Comparison of ENCODE assay signal across 16 mouse cellular contexts in genomic region chr5:136488223-136488622, GRCm38 (mm10).
DNase-seq lines count a peak whose midpoint lies in the region; ATAC-seq and TF ChIP-seq lines count a peak whose summit lies in the region.
"Had no signal": no experiment of that assay in that cellular context is flagged by ENCODE, and none has a peak within 500 bp of the region (broad histone marks: within the 10 kb centered on the region; RNA-seq: fewer than 3 reads in every experiment).

No protein-coding gene starts in this region.

- no peak overlapping the region for H3K9ac ChIP-seq in forebrain, embryonic 15.5 days (replicated peaks)
- H3K9ac ChIP-seq in forebrain, embryonic 11.5 days (ENCODE audit: low read length) = no peak overlapping the region
- no peak overlapping the region; the same call in 1 of the 2 replicates for H3K9ac ChIP-seq in heart, embryonic 12.5 days
- H3K9ac ChIP-seq in liver, adult 2 months (ENCODE audit: low read depth, low read length) = no peak overlapping the region
- H3K9ac ChIP-seq: embryonic facial prominence, embryonic 13.5 days; forebrain, embryonic 13.5 days; hindbrain, embryonic 13.5 days had no signal

- peaks cover 23% of the 10 kb centered on the region for H3K4me1 ChIP-seq in forebrain, embryonic 15.5 days
- no peaks in the 10 kb centered on the region for H3K4me1 ChIP-seq in forebrain, embryonic 11.5 days (replicated peaks; ENCODE audit: control insufficient read depth, insufficient read depth, low read length)
- peaks cover 61% of the 10 kb centered on the region for H3K4me1 ChIP-seq in heart, embryonic 12.5 days (replicated peaks)
- peaks cover 16% of the 10 kb centered on the region for H3K4me1 ChIP-seq in liver, adult 2 months (ENCODE audit: control insufficient read depth, insufficient read depth, low read length)
- H3K4me1 ChIP-seq in embryonic fibroblast, embryonic 13.5 days (ENCODE audit: control insufficient read depth, insufficient read depth, low read length) = peaks cover 22% of the 10 kb centered on the region

- H3K9me3 ChIP-seq in forebrain, embryonic 15.5 days = no peaks in the 10 kb centered on the region
- no peaks in the 10 kb centered on the region for H3K9me3 ChIP-seq in forebrain, embryonic 11.5 days (ENCODE audit: control insufficient read depth, low read length)
- H3K9me3 ChIP-seq in heart, embryonic 12.5 days (replicated peaks) = no peaks in the 10 kb centered on the region
- H3K9me3 ChIP-seq: embryonic facial prominence, embryonic 13.5 days; forebrain, embryonic 13.5 days; hindbrain, embryonic 13.5 days had no signal

- no peak for TF ChIP-seq CTCF in liver, adult 2 months (IDR thresholded peaks at IDR 0.05; ENCODE audit: low read depth, low read length)
- TF ChIP-seq CTCF in embryonic fibroblast, embryonic 13.5 days (IDR thresholded peaks at IDR 0.05; ENCODE audit: borderline replicate concordance, insufficient read depth, low read length) = no peak

- no peak overlapping the region for H3K4me3 ChIP-seq in forebrain, embryonic 15.5 days
- H3K4me3 ChIP-seq in forebrain, embryonic 11.5 days (ENCODE audit: low read depth, low read length) = no peak overlapping the region
- H3K4me3 ChIP-seq in heart, embryonic 12.5 days = no peak overlapping the region
- no peak overlapping the region for H3K4me3 ChIP-seq in liver, adult 2 months (ENCODE audit: insufficient read depth, low read depth, low read length)
- H3K4me3 ChIP-seq in embryonic fibroblast, embryonic 13.5 days (ENCODE audit: insufficient read depth, low read length) = no peak overlapping the region
- H3K4me3 ChIP-seq: embryonic facial prominence, embryonic 13.5 days; forebrain, embryonic 13.5 days; heart, adult 2 months; hindbrain, embryonic 13.5 days had no signal

- DNase-seq in forebrain, embryonic 11.5 days (ENCODE audit: low spot score) = no peak
- no peak for DNase-seq in heart, postnatal 10 days
- DNase-seq in liver, adult 2 months (ENCODE audit: extremely low read depth, low read depth, low spot score) = peak; percentile 92
- no peak for DNase-seq in liver
- DNase-seq: adrenal gland, postnatal 10 days; gastrocnemius, postnatal 10 days; heart, adult 2 months; kidney, adult 11 months had no signal

- 85% methylated on average over 1 of the region's 1 CpGs for WGBS in forebrain, embryonic 15.5 days
- 78% methylated on average over 1 of the region's 1 CpGs for WGBS in forebrain, embryonic 11.5 days
- 67% methylated on average over 1 of the region's 1 CpGs for WGBS in heart, embryonic 12.5 days
- 15% methylated on average over 1 of the region's 1 CpGs for WGBS in liver, adult 2 months

- TF ChIP-seq POLR2A in liver, adult 2 months (IDR thresholded peaks at IDR 0.05; ENCODE audit: extremely low read depth, insufficient read depth, low read length) = no peak
- TF ChIP-seq POLR2A in embryonic fibroblast, embryonic 13.5 days (IDR thresholded peaks at IDR 0.05; ENCODE audit: low read depth, low read length) = no peak

- peaks cover 22% of the 10 kb centered on the region; the same call in 1 of the 2 replicates for H3K79me2 ChIP-seq in liver, adult 2 months (ENCODE audit: control insufficient read depth, insufficient read depth, low read length)

- intact Hi-C loops in heart, postnatal 10 days (cut with DNase I) = no loop called here

- no peak for ATAC-seq in forebrain, embryonic 15.5 days (replicated peaks)
- no peak for ATAC-seq in forebrain, embryonic 11.5 days (replicated peaks; ENCODE audit: low FRiP score)
- no peak for ATAC-seq in heart, embryonic 12.5 days (ENCODE audit: insufficient number of reproducible peaks, low FRiP score)
- no peak for ATAC-seq in erythroid progenitor cell, adult 5-6 weeks (replicated peaks; ENCODE audit: low FRiP score, poor library complexity, severe bottlenecking)
- ATAC-seq: hindbrain, postnatal 0 days had no signal

- H3K4me2 ChIP-seq in forebrain, embryonic 15.5 days (replicated peaks) = no peak overlapping the region
- H3K4me2 ChIP-seq in forebrain, embryonic 11.5 days (ENCODE audit: low read depth, low read length, severe bottlenecking) = no peak overlapping the region
- H3K4me2 ChIP-seq in heart, embryonic 12.5 days = no peak overlapping the region
- H3K4me2 ChIP-seq: embryonic facial prominence, embryonic 13.5 days; forebrain, embryonic 13.5 days; hindbrain, embryonic 13.5 days had no signal

- no peaks in the 10 kb centered on the region for H3K27me3 ChIP-seq in forebrain, embryonic 15.5 days
- H3K27me3 ChIP-seq in forebrain, embryonic 11.5 days (ENCODE audit: control insufficient read depth, insufficient read depth, low read length) = no peaks in the 10 kb centered on the region
- no peaks in the 10 kb centered on the region for H3K27me3 ChIP-seq in heart, embryonic 12.5 days (replicated peaks)
- H3K27me3 ChIP-seq in liver, adult 2 months (ENCODE audit: control insufficient read depth, insufficient read depth, low read length) = no peaks in the 10 kb centered on the region
- H3K27me3 ChIP-seq: forebrain, embryonic 13.5 days; hindbrain, embryonic 13.5 days had no signal

- 0 out of 2 replicates have a peak overlapping the region, but pooled peaks have one; percentile 68 for H3K27ac ChIP-seq in forebrain, embryonic 15.5 days (replicated peaks)
- no peak overlapping the region for H3K27ac ChIP-seq in forebrain, embryonic 11.5 days (ENCODE audit: low read depth, low read length)
- peak overlapping the region; percentile 13; the same call in 1 of the 2 replicates for H3K27ac ChIP-seq in heart, embryonic 12.5 days (ENCODE audit: poor library complexity, severe bottlenecking)
- peak overlapping the region; percentile 80 for H3K27ac ChIP-seq in liver, adult 2 months (replicated peaks; ENCODE audit: insufficient read depth, low read depth, low read length)
- peak overlapping the region; percentile 21; the same call in 1 of the 2 replicates for H3K27ac ChIP-seq in embryonic fibroblast, embryonic 13.5 days (ENCODE audit: insufficient read depth, low read length)
- H3K27ac ChIP-seq: embryonic facial prominence, embryonic 13.5 days; forebrain, embryonic 13.5 days; heart, adult 2 months; hindbrain, embryonic 13.5 days had no signal

- H3K36me3 ChIP-seq in forebrain, embryonic 15.5 days = peaks cover 5% of the 10 kb centered on the region
- no peaks in the 10 kb centered on the region for H3K36me3 ChIP-seq in forebrain, embryonic 11.5 days (ENCODE audit: control insufficient read depth, insufficient read depth, low read length)
- peaks cover 20% of the 10 kb centered on the region for H3K36me3 ChIP-seq in heart, embryonic 12.5 days
- no peaks in the 10 kb centered on the region; the same call in 1 of the 2 replicates for H3K36me3 ChIP-seq in liver, adult 2 months (ENCODE audit: control insufficient read depth, insufficient read depth, low read length)
